Mouse (Mus musculus): ENCODE data around the gene Mustn1.

Mustn1 gene

DNA sequence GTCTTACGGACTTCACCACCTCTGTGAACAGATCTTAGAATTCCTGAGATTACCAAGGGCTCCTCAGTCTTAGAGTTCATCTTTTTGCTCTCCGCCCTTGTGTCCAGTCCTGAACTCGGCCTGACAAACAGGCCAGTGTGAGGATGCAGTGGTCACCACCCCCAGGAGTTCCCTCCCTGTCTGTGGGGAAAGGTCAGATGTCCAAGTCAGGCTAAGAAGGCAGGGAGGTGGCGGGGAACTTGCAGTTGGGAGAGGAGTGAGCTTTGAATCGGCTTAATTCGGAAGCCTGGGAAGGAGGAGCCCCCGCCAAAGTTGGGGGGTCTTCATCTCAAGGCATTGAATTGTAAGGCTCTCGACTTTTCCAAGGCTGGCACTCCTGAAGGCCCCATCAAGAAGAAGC is 1.3 kb downstream of the Mustn1 start:
- no peak for DNase-seq (ENCODE audit: low spot score in 2 of 2)

- DNase-seq (ENCODE audit: low spot score in 2 of 2), result no peak
Measured at GRCm38 (mm10) chr14:30880811-30881717, 2.1 kb downstream of the Mustn1 start.

DNA sequence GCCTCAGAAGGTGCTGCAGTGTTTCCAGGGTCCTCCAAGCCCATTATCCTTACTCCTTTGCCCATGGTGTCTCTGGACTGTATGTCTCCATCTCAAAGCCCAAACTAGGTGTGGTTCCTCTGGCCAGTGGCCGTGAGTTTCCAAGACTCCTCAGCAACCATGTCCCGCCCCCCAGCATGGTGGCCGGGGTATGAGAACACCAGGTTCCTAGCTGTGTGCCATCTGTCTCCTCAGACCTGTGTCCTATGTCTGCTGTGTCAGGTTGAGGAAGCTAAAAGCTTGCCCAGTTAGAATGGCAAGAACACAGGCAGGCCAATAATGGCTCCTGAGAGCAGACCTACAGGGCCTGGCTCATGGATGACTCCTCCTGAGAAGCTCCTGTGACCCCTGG is 2.7 kb downstream of the Mustn1 start:
- no peak for DNase-seq (ENCODE audit: low spot score in 2 of 2)

DNA sequence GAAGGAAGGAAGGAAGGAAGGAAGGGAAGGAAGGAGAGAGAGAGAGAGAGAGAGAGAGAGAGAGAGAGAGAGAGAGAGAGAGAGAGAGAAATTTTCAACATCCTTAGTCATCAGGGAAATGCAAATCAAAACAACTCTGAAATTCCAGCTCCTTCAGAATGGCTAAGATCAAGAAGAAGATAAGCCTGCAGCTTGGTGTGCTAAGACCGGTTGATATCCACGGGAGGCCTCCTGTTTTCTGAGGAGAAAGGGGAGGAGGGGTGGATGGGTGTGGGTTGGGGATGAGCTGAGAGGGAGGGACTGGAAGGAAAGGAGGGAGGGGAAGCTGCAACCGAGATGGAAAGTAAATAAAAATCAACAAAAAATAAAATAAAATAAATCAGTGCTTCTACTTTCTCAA is 6.3 kb downstream of the Mustn1 start:
- no peak for DNase-seq (ENCODE audit: low spot score in 2 of 2)

- DNase-seq (ENCODE audit: low spot score in 2 of 2), result no peak
Measured at GRCm38 (mm10) chr14:30886204-30886603, 7.2 kb downstream of the Mustn1 start, which contains the start of gene Itih4. Itih4 (plus strand) TSS chr14:30886476.

DNA sequence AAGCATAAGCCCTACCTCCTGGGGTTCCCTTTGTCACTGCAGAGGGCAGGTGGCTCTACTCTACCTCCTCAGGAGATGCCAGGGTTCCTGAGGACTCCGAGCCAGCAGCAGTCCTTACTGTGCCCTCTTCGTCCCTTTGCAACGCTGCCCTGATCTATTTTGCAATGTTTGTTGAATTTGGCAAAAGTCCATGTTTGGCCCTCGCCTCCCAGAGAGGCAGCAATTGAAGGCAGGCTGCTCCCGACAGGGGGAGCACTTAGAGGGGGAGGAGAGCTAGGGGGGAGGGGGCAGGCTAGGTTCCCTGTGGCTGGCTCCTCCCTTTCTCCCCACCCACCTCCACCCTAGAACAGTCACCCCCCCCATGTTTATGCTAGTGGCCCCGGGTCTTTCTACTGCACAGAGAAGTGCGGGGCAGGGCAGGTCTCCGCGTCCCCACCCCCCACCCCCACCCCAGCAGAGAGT is 9.3 kb downstream of the Mustn1 start:
- DNase-seq (ENCODE audit: low spot score in 2 of 2), result no peak

DNA sequence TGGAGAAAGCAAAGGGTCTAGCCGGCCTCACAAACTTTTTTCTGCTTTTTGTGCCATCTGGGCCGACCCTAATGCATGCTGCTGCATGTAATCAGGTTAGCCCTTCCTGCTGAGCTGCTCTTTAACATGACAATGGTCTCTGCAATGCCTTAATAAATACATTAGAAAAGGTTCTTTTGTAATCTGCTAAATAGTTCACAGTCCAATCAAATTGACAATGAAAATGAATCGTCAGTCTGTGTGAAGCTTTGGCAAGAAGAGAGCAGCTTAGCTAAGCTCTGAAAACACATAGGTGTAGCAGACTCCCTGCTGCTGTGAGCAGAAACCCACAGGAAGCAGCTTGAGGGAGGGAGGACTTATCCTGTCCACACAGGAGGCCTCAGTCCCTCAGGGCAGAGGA is 21.0 kb downstream of the Mustn1 start:
- DNase-seq (ENCODE audit: low spot score in 2 of 2), result no peak

- no peak for DNase-seq (ENCODE audit: low spot score in 2 of 2)
Measured at GRCm38 (mm10) chr14:30902628-30903027, 23.6 kb downstream of the Mustn1 start.

DNA sequence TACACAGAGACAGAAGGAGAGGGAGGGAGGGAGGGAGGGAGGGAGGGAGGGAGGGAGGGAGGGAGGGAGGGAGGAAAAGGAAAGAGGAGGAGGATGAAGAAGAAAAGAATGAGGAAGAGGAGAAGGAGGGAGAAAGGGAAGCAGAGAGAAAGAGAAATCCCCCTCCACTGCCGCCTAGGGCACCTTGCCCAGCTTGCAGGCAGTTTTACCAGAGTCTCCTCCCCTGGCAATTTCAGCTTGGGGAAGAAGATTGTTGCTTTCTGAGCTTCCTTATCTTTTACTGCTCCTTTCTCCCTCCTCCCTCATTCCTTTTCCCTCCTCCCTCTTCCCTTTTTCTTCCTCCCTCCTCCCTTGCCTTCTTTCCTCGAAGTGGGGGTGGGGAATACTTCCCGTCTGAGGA is 24.0 kb downstream of the Mustn1 start:
- DNase-seq (ENCODE audit: low spot score in 2 of 2), result no peak

DNA sequence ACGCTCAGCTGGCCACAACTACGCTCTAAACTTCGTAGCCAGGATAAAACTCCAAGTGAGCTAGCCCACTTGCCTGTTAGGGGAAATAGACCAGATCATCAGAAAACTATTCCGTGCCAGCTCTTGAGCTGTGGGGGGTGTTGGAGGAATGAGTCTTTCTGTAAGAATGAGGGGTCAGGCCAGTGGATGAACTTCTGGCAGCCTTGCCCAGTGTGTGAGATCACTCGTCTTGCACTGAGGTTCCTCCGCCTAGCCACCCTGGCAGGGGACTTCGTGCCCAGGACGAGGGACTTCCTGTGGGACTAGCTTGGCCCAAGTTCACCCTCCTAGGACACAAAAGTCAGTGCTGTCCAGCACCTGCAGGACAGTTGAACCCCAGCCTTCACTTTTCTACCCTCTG is 25.3 kb downstream of the Mustn1 start:
- no peak for DNase-seq (ENCODE audit: low spot score in 2 of 2)

GRCm38 (mm10) chr14:30906001-30906400 is 27.0 kb downstream of the Mustn1 start:
- DNase-seq (ENCODE audit: low spot score in 2 of 2), result no peak

GRCm38 (mm10) chr14:30907814-30908265 is 28.8 kb downstream of the Mustn1 start:
- peak in 1 of 2 experiments; percentile 16 for DNase-seq (ENCODE audit: low spot score in 2 of 2)

DNA sequence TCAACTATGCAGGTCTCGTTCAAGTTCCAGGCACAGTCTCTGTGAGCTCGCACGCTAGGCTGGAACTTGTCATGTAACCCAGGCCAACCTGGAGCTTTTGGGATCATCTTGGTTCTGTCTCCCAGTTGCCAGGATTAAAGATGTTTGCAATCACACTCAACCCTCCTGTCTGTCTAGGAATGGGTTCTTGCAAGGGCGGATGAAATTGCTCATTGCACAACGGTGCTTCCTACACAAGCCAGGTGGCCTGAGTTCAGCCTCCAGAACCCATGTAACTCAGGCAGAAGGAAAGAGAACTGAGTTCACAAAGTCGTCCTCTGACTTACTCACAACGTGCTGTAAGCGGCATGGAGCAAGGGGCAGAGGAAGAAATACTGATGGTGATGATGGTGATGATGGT is 32.1 kb downstream of the Mustn1 start:
- no peak for DNase-seq (ENCODE audit: low spot score in 2 of 2)

DNA sequence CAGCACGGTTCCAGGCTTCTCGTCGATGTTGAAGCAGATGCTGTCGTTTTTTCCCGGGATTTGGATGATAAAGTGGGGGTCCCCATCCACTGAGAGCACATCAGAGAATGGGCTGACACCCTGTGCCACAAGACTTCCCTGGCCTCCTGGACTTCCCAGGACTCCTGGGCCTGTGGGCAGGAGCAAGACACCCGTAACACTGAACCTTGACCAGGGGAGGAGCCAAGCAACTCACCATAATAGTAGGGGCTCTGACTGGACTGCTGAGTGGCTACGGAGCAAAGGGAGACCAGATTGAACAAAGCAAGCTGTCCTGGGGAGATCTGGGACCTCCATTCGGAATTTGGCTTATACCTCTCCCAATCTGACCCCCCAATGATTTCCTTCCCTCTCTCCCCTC is 33.6 kb downstream of the Mustn1 start:
- no peak for DNase-seq (ENCODE audit: low spot score in 2 of 2)

- DNase-seq (ENCODE audit: low spot score in 2 of 2), result no peak
Measured at GRCm38 (mm10) chr14:30913404-30913803, 34.4 kb downstream of the Mustn1 start.

DNA sequence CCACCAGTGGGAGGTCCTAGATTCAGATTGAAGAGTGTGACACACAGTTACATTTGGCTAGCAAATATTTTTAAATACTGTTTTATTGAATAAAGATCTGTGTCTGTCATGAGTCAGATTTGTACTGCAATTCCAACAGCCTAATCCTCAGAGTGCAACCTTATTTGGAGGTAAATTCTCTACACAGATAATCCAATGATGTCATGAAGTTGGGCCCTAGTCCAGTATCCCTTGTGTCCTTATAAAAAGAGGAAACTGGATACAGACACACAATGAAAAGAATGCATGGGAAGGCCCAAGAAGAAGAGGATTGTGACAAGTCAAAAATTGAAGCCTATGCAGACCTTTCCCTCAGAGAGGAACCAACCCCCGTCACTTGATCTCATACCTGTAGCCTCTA is 37.5 kb downstream of the Mustn1 start:
- DNase-seq (ENCODE audit: low spot score in 2 of 2), result no peak

DNA sequence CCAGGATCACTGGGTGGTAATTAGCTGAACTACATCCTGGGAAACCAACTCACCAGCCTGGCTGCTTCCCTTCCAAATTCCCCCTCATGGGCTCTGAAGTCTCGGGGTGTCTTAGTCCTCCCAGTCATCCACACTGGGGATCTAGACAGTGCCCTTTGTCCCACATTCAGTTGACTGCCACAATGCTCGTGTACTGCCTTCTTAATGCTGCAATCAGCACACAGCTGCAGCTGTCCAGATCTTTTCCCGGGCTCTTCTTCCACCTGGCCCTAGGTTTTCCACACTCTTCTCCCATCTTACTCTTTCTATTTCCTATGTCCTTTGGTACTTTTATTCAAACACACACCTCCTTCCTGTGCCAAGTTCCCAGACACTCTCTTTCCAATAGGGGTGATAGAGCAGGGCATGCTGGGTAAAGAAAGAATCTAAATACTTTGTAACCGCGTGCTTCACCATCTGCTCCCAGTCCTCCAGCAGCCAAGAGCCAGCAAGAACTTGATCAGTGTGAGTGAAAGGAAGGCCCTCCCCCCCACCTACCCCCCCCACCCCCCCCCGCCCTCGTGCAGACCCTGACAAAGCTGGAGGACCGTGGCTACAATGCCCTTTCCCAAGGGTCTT is 43.2 kb downstream of the Mustn1 start:
- no peak for DNase-seq (ENCODE audit: low spot score in 2 of 2)

DNA sequence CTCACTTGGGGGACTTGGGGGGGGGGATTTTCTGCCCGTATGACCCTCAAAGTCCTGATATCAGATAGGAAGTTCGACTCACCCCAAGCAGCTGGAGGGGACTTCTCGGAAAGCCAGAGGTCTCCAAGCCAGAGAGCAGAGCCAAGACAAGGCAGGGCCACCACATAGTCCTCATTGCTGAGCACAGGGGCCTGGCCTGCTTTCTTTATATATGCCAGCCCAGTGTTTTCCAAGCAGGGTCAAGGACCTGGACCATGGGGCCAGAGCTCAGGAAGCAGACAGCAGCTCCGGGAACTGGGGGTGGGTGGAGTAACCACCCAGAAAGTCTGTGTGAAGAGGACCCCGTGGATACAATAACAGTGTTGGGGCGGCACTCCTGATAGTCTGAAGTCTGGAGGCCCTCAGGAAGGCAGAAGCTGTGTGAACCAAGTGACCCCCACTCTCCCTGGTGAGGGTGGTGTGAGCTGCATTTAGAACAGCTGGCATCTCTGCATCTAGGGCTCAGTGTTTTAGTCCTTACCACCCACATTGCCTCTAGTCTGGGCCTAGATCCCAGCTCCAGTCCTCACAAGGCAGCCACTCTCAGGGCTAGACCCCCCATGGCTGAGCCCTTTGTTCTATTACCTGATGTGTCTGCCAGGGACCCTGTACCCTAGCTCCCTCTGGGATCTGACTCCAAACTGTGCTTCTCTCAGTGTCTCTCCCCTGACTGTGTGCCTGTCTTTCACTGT is 44.5 kb downstream of the Mustn1 start, which contains the start of gene Itih3:
Gene Itih3 (minus strand): TSS at position 386 of the 731 bp plus-strand sequence.
- DNase-seq (ENCODE audit: low spot score in 2 of 2), result no peak

GRCm38 (mm10) chr14:30925492-30925891 is 46.5 kb downstream of the Mustn1 start:
- no peak for DNase-seq (ENCODE audit: low spot score in 2 of 2)

DNA sequence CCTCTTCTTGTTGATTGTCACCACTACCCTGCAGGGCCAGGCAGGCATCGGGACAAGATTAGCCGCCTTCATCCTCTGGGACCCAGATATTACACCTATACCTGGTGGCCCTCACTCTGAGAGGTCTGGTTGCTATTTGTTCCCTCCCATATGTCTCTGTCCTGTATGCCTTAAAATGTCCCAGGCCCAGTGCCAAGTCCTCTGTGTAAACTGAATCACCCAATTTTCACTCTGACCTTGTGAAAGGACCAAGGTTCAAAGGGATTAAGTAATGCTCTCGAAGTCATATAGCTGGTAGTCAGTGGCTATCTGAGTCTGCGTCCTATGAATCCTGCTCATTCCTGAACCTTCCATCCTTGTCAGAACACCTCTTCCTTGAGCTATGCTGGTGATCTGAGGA is 51.4 kb downstream of the Mustn1 start:
- no peak for DNase-seq (ENCODE audit: low spot score in 2 of 2)

Measured in natural killer cell, adult 2 months (primary cell).